Mouse (Mus musculus): Measurements from ENCODE around the gene Bsn.

The Bsn gene

GRCm38 (mm10) chr9:108054331-108055040 is 135.7 kb downstream of the Bsn start:
- DNase-seq (ENCODE audit: low read depth) = no peak

GRCm38 (mm10) chr9:108053665-108054225 is 136.4 kb downstream of the Bsn start:
- no peak for DNase-seq (ENCODE audit: low read depth)

- peak; percentile 97 for DNase-seq (ENCODE audit: low read depth)
Measured at GRCm38 (mm10) chr9:108052885-108053664, 137.1 kb downstream of the Bsn start, which contains the start of gene Amigo3. Gene Amigo3 (plus strand): TSS chr9:108053159.

GRCm38 (mm10) chr9:108052411-108052810 is 137.8 kb downstream of the Bsn start:
- DNase-seq (ENCODE audit: low read depth) = no peak

GRCm38 (mm10) chr9:108051931-108052220 is 138.3 kb downstream of the Bsn start:
- DNase-seq (ENCODE audit: low read depth) = no peak

- DNase-seq (ENCODE audit: low read depth) = no peak
Measured at GRCm38 (mm10) chr9:108051184-108051930, 138.8 kb downstream of the Bsn start.

GRCm38 (mm10) chr9:108049561-108050251 is 140.5 kb downstream of the Bsn start:
- DNase-seq (ENCODE audit: low read depth) = no peak

GRCm38 (mm10) chr9:108049016-108049455 is 141.1 kb downstream of the Bsn start, which contains the start of gene Gmppb:
Gene Gmppb (plus strand): TSS chr9:108049242.
- peak; percentile 97 for DNase-seq (ENCODE audit: low read depth)

GRCm38 (mm10) chr9:108048566-108048955 is 141.6 kb downstream of the Bsn start:
- DNase-seq (ENCODE audit: low read depth) = peak; percentile 53

- DNase-seq (ENCODE audit: low read depth) = no peak
Measured at GRCm38 (mm10) chr9:108047601-108048565, 142.3 kb downstream of the Bsn start.

- no peak for DNase-seq (ENCODE audit: low read depth)
Measured at GRCm38 (mm10) chr9:108046582-108046981, 143.6 kb downstream of the Bsn start.

Data from NIH3T3 (cell line).